Mouse (Mus musculus) heart, adult 11 months (tissue): Measurements from ENCODE around the gene Dpyd.

Experiments
- DNase-seq: peaks from one replicate; pipeline ENCODE4 v3.0.0; 2022

Gene Dpyd

DNA sequence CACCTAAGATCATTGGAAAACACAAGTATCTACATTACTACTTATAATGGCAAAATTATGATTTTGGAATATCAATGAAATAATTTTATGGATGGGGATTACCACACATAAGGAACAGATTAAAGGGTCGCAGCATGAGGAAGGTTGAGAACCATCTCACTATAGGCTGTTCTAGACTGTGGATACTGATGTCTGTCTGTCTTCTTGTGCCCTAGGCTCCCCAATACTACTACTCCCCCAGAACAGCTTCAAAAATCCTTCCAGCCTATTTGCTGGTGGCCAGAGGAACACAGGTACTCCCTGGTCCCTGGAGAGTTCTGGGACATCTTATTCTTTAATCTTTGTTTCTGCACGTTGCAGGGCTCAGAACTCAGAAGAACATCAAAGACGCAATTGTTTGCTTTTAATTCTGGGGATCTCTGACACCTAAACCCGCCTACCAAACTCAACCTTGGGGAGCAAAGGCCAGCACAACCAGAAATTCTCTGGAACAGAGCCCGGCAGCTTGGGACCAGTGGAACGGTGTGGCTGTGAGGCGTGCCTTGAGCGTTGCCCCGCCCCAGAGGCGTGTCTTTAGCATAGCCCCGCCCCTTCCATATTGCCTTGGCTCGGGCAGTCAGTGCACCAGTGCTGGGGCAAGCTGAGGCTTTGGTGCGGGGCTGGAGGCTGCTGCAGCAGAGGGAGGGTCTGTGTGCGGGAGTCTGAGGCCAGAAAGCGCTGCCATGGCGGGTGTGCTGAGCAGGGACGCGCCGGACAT, at the start of gene Dpyd:
Gene Dpyd (plus strand): TSS at position 576 of the 757 bp plus-strand sequence.
- DNase-seq: peak; percentile 94

- no peak for DNase-seq
Measured at GRCm38 (mm10) chr3:118537676-118538075, 24.3 kb upstream of the Dpyd start.

DNA sequence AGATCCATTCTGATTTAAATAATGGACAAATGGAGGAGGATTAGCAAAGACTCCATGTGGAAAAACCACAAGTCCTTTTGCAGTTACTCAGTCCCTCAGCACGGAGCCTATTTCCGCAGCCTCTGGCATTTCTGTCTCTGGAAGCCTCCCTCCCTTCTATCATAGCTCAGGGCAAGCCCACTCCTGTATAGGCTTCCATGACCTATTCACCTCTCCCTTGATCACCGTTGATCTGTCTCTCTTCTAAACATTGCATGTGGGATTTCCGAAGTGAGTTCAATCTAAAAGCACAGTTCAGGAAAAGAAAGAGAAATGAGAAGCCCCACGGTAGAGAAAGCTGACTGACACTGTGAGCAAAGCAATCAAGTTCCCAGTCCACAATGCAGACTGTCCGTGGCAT, 20.2 kb upstream of the Dpyd start:
- DNase-seq: no peak

DNA sequence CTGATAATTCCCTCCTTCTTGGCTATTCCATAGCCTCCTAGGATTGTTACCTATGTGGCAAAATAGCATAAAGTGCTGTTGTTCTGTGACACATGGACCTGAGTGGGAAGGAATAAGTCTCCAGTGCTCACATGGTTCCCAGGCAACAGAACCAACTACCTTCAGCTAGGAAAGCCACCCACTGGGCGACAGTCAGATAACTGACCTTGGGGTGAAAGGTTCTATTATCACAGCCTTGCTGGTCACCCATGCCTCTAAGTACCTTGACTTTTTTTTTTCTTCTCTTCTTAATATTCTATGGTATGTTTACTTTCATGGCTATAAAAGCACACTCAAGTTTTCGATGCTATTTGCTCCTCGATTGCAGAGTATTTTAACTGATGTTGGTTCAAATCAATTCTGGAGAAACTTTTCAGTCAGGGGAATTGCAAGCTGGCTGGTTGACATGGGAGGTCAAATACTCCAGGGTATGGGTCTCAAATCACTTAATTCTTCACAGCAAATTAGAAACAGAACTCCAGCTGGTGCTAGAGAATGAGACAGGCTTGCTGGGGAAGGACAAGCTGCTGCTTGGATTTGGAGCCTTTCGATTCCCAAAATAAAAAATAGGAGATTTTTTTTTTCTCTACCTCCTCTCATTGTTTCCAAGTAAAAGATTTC, 14.2 kb upstream of the Dpyd start:
- no peak for DNase-seq

DNA sequence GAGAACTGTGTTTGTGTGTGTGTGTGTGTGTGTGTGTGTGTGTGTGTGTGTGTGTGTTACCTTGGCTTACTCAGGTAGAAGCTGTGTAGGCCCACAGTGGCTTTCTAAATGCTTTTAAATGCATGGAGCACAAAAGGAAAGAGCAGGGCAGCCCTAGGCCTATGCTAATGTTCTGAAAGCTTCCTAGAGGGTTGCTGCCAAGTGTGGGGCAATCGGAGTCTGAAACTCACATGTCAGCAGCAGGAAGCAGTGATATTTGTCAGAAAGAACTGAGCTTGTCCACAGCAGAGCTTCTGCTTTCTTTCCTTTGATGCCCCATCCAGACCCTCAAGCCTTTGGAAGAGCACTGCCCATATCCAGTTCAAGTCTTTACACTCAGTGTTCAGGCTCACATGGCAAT, 4.3 kb upstream of the Dpyd start:
- peak; percentile 85 for DNase-seq

- DNase-seq: no peak
Measured at GRCm38 (mm10) chr3:118559936-118560335, 2.0 kb upstream of the Dpyd start.

DNA sequence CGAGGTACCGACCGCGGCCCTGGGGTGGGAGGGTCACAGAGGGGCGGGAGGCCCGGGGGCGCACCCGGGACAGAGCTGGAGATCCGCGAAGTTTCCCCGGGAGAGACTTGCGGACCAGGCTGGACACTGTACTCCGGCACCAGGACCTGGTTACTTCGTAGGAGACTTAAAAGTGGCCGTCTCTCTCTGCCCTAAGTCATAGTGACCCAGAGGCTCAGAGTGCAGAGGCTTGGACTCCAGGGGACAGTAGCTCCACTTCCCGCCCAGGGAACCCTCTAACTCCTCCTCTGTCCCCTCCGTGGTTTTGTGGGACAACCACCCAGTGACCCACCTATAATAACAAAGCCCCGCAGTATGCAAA, 362 bp downstream of the Dpyd start:
- no peak for DNase-seq

DNA sequence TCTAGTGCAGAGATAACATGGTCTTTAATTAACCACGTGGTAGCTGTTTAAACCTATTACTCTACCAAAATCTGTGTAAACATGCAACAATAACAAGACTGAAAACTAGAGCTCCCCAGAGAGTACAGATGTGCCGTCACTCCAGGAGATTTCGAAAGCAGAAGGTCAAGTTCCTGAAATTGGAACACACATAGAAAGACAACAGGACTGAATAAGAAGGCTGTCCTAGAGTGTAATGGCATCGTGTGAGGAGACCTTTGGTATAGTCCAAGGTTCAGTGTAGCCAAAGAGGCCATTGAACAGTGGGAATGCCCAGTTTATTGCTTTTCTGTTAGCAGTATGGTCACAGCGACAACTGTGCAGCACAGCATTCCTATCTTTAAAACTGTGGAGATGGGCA, 4.8 kb downstream of the Dpyd start:
- DNase-seq: no peak

GRCm38 (mm10) chr3:118570197-118570596, 8.3 kb downstream of the Dpyd start:
- DNase-seq: peak; percentile 71

GRCm38 (mm10) chr3:118590559-118590958, 28.6 kb downstream of the Dpyd start:
- DNase-seq: no peak

DNA sequence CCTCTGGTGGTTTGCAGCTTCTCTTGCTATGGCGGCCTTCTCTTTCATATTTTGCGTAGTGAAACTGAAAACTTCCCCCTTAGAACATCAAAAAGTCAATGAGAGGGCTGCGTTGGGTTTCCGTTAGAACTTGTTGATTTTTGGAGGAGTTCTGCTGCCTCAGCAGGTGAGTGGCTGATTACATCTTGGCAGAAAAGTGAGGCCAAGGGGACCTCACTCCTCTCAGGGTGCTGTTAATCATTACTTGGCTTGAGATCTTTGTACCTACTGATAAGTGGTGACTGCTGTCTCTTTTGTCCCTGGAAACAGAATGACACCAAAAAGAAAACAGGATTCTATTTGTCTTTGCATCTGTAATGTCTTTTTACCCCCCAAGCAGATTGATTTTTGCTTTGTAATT, 32.9 kb downstream of the Dpyd start:
- peak; percentile 50 for DNase-seq

DNA sequence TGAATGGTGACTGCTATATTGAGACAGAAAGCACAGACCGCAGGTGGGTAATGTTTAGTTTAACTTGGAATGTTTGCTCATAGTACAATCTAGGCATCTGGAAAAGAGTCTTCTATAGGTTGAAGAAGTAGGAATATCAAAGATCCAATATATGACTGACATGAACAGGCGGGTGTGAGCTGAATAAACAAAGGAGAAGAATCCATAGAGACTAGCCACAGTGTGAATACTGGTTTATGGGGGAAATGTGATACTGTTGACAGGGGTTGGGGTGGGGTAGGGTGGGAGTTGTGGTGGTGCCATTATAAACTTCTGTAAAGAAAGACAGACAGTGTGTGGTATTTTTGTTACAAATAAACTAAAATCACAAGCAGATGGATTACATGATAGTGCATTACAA, 33.8 kb downstream of the Dpyd start:
- DNase-seq: no peak

DNA sequence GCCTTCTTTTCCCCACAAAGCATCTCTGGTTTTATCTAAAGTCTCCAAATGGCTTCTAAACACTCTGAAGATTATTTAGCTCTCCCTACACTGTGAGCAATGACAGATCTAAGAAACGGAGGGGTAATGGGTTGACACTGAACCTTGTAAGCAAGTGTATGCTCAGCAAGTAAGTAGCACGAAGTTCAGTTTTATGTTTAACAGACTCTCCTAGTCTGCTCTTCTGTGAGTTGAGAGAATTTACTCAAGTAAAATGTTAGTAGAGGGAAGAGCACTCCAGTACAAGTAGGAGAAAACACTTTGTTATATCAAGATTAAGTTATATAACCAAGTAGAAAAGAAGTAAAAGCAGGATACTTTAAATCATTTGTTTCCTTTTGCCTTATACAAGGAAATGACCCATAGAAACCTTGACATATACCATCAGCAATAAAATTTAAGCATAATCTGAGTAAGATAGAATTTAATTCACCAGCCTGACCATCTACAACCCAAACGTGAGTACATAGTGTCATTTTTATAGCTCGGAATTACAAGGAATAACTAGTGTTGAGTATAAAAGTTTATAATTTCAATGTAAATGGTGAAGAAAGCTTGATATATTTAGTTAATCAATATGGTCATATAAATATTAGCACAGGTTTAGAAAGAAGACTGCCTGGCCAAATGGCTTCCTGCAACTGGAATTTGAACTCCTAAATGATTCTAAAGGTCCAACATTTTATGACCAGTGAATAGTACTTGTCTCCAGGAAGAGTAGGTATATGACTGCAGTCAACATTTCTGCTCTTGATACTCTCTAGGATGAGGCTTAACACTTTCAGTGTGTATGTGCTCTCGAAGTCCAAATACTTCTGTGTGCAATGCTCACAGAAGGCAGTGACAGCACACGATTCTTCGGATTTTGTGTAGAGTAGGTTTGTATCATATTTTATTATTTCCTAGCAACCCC, 40.0 kb downstream of the Dpyd start:
- no peak for DNase-seq

DNA sequence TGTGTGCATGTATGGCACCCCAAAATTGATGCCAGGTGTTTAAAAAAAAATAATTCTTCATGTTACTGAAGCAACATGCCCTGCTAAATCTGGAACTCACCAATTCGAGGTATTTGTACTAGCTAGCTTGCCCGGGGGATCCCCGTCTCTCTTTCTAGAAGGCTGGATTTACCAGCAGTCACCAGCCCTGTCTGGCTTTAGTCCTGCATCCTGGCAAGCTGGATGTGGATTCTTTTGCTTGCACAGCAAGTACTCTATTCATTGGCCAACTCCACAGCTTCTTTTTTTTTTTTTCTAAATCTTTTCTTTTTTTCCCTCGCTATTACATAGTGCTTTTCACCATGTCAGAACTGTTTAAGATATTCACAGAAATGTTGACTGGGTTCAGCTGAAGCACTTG, 46.8 kb downstream of the Dpyd start:
- DNase-seq: peak; percentile 79

DNA sequence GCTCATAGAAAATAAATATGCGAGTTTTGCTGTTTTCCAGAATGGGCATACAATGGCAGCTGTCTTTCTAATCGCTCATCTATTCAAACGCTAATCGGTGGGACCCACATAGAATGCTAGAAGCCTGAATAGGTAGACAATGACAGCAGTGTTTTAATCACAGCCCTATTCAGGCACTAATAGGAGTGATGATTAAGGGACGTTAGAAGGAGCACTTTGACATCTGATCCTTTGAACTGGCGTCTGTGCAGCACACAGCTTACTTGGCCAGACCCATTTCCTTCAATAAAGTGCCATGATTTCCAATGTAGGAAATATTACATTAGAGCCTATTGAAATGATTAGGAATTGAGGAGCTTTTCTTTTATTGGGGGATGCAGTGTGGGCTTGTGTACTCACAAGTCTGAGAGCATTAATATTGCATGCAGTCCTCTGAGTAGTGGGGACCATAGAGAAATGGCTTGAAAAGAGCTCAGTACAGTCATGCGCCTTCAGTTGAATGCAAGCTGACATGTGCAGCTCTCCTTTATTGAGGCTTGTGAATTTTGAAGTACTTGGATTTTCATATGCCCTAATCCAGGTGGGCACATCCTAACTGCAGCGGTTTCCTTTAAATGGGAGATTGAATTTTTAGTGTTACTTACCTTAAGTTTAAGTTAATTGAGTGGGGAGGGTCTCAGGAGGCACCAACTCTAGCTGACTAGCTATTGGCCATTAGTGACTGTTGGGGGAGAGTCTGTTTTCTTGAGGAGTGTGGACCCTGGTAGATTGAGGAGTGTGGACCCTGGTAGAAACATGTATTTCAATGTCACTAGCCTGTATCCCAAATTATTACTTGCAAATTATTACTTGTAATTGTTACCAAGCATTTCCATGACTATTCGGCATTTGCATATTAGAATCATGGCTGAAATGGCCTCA, 64.8 kb downstream of the Dpyd start:
- DNase-seq: no peak

GRCm38 (mm10) chr3:118629737-118630136, 67.8 kb downstream of the Dpyd start:
- DNase-seq: no peak

DNA sequence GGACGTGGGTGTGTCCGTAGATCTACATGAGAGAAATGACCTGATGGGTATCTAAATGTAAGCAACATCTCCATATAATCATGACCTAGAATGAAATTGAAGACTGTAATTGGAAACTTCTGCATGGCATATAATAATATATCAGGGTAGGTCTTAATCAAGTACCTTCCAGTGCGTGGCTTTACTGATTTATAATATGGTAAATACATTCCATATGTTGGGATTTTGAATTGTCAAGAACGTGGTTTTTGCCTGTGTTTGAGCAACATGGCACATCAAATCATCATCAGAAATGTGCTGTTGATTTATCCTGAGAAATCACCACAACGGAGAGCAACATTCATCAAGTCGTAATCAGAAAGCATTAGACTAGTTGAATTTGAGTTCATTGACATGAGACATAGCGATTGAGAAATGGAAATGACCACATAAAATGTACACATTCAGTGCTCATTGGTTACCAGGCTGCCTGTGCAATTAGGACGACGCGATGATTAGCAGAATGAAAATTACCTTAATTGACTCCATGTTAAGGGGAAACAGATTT, 84.2 kb downstream of the Dpyd start:
- DNase-seq: no peak

GRCm38 (mm10) chr3:118663987-118664692, 102.2 kb downstream of the Dpyd start:
- no peak for DNase-seq

DNA sequence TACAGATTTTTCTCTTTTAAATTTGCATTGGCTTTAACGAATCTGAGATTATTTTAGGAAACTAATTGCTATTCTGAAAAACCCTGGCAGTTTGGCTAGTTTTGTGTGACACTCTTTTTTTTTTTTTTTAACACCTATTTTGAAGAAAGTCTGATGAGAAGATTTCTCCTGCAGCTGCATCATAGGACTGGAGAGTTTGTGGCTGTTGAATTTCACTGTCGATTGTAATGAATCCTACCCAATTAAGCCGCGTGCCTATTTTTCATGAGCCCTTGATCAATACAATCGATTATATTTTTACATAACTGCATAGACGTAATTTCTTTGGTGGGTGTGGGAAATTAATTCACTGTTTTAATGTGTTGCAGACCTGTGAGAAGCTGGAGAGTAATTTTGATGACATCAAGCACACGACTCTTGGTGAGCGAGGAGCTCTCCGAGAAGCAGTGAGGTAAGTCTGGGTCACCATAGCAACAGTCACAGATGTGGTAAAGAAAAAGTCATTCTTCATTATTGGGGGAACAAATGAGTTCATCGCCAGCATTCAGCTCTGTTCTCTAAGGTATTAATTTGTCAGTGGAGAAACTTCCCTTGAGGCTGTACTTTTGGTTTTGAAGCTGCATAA, 112.3 kb downstream of the Dpyd start:
- no peak for DNase-seq

- no peak for DNase-seq
Measured at GRCm38 (mm10) chr3:118675441-118675840, 113.5 kb downstream of the Dpyd start.
